Mouse (Mus musculus) NIH3T3 (cell line): Measurements from ENCODE around the gene Samt1.
"Not testable (repeated sequence)": the region's sequence is repeated elsewhere in the genome, so short reads cannot be mapped to it uniquely, and the experiment has no call there.

Experiments used
- DNase-seq: peaks from one replicate; pipeline ENCODE4 v3.0.0-alpha.2; 2012; ENCODE audit warnings: low read depth

Samt1 gene

GRCm38 (mm10) chrX:154012540-154012939 lies at the start of gene Samt1:
Gene Samt1, minus strand, starts transcription at chrX:154012640.
- DNase-seq: not testable (repeated sequence)

GRCm38 (mm10) chrX:154054939-154055338 lies 42.5 kb upstream of the Samt1 start, which contains the start of gene Gm10057:
Gene Gm10057, minus strand, starts transcription at chrX:154055039.
- not testable (repeated sequence) for DNase-seq

DNA sequence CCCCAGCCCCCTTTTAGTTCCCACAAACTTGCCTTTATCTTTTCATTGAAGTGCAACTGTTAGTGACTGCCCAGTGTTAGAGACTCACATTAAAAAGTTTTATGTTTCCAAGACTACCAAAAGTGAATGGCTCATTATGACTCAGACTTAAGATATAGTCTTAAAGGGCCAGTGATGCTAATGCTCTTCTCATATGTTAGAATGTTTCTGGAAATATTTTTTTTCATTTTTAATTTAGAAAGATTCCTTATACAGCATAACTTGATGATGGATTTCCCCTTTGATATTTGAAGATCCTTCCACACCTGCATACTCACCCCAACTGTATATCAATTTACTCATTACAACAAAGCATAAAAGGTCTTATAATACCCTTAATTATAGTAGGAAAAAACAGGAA lies 21.3 kb upstream of the Samt1 start, which contains the start of gene 4921511M17Rik:
TSS of gene 4921511M17Rik (minus strand) at position 101 of the 400 bp plus-strand sequence.
- not testable (repeated sequence) for DNase-seq

DNA sequence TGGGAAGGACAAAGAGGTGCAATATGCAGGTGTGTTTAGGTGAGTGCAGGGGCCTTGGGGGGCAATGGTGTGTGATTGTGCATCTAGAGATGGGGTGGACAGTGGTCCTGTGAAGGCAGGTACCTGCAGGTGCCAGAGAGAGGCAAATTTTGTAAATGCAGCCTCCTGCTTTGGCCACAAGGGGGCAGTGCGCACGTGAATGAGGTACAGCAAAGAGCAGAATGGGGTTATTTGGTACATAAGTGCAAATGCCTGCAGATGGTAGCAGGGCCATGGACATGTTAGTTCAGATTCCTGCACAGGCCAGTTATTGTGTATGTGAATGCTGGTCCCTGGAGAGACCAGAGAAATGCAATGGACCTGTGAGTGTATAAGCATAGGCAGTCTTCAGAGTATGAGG lies 35.5 kb downstream of the Samt1 start:
- not testable (repeated sequence) for DNase-seq

DNA sequence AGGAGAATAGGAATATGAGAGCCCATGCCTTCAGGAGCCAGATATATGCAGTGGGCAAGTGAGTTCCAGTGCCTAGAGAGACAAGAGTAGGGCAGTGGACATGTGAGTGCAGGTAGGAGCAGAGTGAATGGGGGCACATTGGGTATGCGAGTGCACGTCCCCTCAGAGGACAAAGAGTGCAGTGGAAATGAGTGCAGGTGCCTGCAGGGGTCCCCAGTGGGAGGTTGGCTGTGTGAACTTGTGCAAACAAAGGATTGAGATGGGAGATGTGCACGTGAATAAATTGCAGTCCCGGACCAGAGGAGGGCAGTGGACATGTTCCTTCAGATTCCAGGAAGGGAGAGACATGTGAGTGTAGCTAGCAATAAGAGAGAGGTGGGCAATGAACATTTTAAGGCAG lies 36.0 kb downstream of the Samt1 start:
- not testable (repeated sequence) for DNase-seq

DNA sequence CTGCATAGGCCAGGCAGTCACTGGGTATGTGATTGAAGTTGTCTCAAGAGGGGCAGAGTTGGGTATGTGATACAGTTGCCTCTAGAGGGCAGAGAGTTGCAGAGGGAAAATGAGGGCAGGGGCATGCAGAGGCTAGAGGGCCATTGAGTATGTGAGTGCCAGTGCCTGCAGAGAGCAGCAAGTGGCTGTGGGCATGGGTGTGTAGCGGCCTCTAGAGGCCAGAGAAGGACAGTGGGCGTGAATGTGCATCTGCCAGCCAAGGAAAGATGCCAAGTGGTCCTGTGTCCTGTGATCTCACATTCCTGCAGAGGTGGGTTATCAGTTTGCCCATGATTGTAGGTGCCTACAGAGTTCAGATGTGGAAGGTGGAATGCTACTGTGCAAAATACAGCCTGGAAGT lies 38.0 kb downstream of the Samt1 start:
- DNase-seq: peak; percentile 2

DNA sequence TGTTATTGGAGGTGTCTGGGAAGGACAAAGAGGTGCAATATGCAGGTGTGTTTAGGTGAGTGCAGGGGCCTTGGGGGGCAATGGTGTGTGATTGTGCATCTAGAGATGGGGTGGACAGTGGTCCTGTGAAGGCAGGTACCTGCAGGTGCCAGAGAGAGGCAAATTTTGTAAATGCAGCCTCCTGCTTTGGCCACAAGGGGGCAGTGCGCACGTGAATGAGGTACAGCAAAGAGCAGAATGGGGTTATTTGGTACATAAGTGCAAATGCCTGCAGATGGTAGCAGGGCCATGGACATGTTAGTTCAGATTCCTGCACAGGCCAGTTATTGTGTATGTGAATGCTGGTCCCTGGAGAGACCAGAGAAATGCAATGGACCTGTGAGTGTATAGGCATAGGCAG lies 59.6 kb downstream of the Samt1 start:
- DNase-seq: not testable (repeated sequence)
